9 mouse cellular contexts compared by ENCODE assay signal in the genomic region with DNA sequence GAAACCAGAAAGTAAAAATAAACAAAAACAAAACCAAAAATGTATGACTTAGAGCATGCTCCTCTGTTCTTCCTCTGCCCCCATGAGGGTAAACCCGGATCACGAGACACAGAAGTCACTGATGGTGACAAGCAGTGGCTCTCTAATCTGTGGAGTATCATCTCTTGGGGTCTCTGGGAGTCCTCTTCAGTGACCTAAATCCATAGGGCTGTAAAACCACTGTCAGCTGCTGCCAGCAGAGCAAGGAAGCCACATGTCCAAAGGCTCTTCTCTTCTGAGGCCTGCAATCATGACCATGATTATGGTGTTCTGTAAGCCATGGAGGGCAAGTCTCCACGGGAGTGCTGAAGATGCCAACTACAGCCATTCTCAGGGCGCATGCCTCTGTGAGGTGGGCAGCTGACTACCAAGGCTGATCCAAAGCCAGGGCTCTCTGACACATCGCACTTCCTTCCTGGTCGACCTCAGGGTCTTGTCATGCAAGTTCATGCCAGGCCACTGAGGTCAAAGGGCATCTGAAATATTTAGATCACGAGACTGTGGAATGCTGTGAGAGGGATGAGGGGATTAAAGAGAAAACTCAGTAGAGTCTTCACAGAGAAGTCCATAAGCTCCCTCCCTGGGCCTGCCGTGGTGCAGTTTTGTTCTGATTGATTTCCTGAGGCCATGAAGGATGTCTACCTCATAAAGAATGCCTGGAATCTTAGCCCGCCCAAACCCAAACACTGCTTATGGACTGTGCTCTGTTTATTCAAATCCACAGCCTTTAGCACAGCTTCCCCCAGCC.
A peak's percentile ranks its signal among the peaks of the same experiment; 100 is the strongest.
DNase-seq lines count a peak whose midpoint lies in the region; ATAC-seq and TF ChIP-seq lines count a peak whose summit lies in the region.
"Had no signal": no experiment of that assay in that cellular context is flagged by ENCODE, and none has a peak within 500 bp of the region (broad histone marks: within the 10 kb centered on the region; RNA-seq: fewer than 3 reads in every experiment).

No protein-coding gene starts in this region.

- WGBS in lung, embryonic 15.5 days: 43% methylated on average over 9 of the region's 9 CpGs

- H3K36me3 ChIP-seq in lung, embryonic 15.5 days: no peaks in the 10 kb centered on the region
- H3K36me3 ChIP-seq in myocyte (ENCODE audit: control insufficient read depth, insufficient read depth): no peaks in the 10 kb centered on the region
- H3K36me3 ChIP-seq: liver, embryonic 15.5 days had no signal

- peak; percentile 64; the same call in 1 of the 2 replicates for ATAC-seq in lung, embryonic 15.5 days (ENCODE audit: borderline replicate concordance, extremely low read depth, low FRiP score, low TSS enrichment)

- DNase-seq in lung, postnatal 14 days: no peak
- peak; percentile 46 for DNase-seq in embryo, embryonic 11 days
- DNase-seq in kidney, adult 18-20 months: peak; percentile 34
- DNase-seq in MN1 (ENCODE audit: low spot score): no peak
- no peak for DNase-seq in adrenal gland, adult (ENCODE audit: inconsistent age in 2 of 2, low spot score in 1 of 2)
- no peak for DNase-seq in adrenal gland, adult 2 months

- H3K4me1 ChIP-seq in lung, embryonic 15.5 days: peaks cover 11% of the 10 kb centered on the region
- H3K4me1 ChIP-seq: liver, embryonic 15.5 days had no signal

- H3K4me3 ChIP-seq in lung, embryonic 15.5 days: no peak overlapping the region
- no peak overlapping the region for H3K4me3 ChIP-seq in myocyte
- H3K4me3 ChIP-seq: liver, embryonic 15.5 days had no signal

- H3K27me3 ChIP-seq in lung, embryonic 15.5 days: no peaks in the 10 kb centered on the region
- no peaks in the 10 kb centered on the region for H3K27me3 ChIP-seq in myocyte (ENCODE audit: control insufficient read depth, insufficient read depth, insufficient read length)
- H3K27me3 ChIP-seq: liver, embryonic 15.5 days had no signal

- H3K9me3 ChIP-seq in lung, embryonic 15.5 days: no peaks in the 10 kb centered on the region
- H3K9me3 ChIP-seq: liver, embryonic 15.5 days had no signal

- no peaks in the 10 kb centered on the region for H3K79me2 ChIP-seq in myocyte (ENCODE audit: control insufficient read depth, insufficient read depth)

- H3K27ac ChIP-seq in lung, embryonic 15.5 days: no peak overlapping the region
- H3K27ac ChIP-seq: liver, embryonic 15.5 days had no signal

- no peak for TF ChIP-seq POLR2A in myocyte (IDR thresholded peaks at IDR 0.05; ENCODE audit: insufficient read length, low read depth)

- no peak overlapping the region for H3K4me2 ChIP-seq in lung, embryonic 15.5 days
- peak overlapping the region; percentile 48 for H3K4me2 ChIP-seq in myocyte (ENCODE audit: low read depth)
- H3K4me2 ChIP-seq: liver, embryonic 15.5 days had no signal

- no peak overlapping the region for H3ac ChIP-seq in myocyte (ENCODE audit: control insufficient read depth, insufficient read length)

- no peak overlapping the region for H3K9ac ChIP-seq in lung, embryonic 15.5 days
- H3K9ac ChIP-seq: liver, embryonic 15.5 days had no signal

TF ChIP-seq in myocyte, 11 proteins besides CTCF, POLR2A, EP300 and RAD21:
- TF ChIP-seq SRF (IDR thresholded peaks at IDR 0.05; ENCODE audit: control insufficient read depth, insufficient read length, low read depth): no peak
- TF ChIP-seq E2F4 (IDR thresholded peaks at IDR 0.05; ENCODE audit: insufficient read depth): no peak
- peak in 1 of 3 experiments; percentile 27 for TF ChIP-seq MYOG (IDR thresholded peaks at IDR 0.05; ENCODE audit: control insufficient read depth in 1 of 3, insufficient read depth in 1 of 3, insufficient read length in 2 of 3, low read depth in 2 of 3)
- TF ChIP-seq TCF12 (IDR thresholded peaks at IDR 0.05; ENCODE audit: insufficient read depth, poor library complexity, severe bottlenecking): no peak
- no peak for TF ChIP-seq POLR2AphosphoS2 (IDR thresholded peaks at IDR 0.05; ENCODE audit: insufficient read length, low read depth)

Comparison
In these comparisons a context has a peak if more than half of its experiments do, and no peak if none do; other contexts are left out.
1. DNase-seq: peak in embryo, embryonic 11 days (single experiment) and kidney, adult 18-20 months (single experiment); none in lung, postnatal 14 days (single experiment), MN1 (single experiment), adrenal gland, adult (0 of 2) and adrenal gland, adult 2 months (single experiment).